Mouse (Mus musculus) embryonic fibroblast, embryonic 13.5 days (primary cell): Measurements from ENCODE around the gene 1700001C19Rik.

Experiments
- CTCF ChIP-seq: IDR thresholded peaks from 2 replicates; pipeline ENCODE4 v1.5.1; 2011; ENCODE audit warnings: mild to moderate bottlenecking, control low read depth, low read length, moderate library complexity, borderline replicate concordance; ENCODE audit not compliant: insufficient read depth
- POLR2A ChIP-seq: IDR thresholded peaks from 2 replicates; pipeline ENCODE4 v1.6.1; 2011; ENCODE audit warnings: low read depth, mild to moderate bottlenecking, control low read depth, low read length, moderate library complexity

- peak; percentile 83 for TF ChIP-seq CTCF
- no peak for TF ChIP-seq POLR2A
These were observed 45.2 kb upstream of the 1700001C19Rik start for GRCm38 (mm10) chr17:47482401-47482800.
